Mouse (Mus musculus) lung, adult 2 months (tissue): ENCODE results near the gene Eppin. TPM values are rescaled to one million over a fixed set of nuclear protein-coding genes. Genes with fewer than 3 reads are reported as not detected.

Experiments
- DNase-seq: peaks from one replicate; pipeline ENCODE4 v3.0.0; 2022
- H3K4me1 ChIP-seq: fragments of 200-500 bp; 2 replicates; pipeline ENCODE4 v1.6.1; 2011; ENCODE audit warnings: low read length; ENCODE audit not compliant: control insufficient read depth, insufficient read depth
- H3K4me3 ChIP-seq: fragments of 200-500 bp; replicated peaks from 2 replicates; pipeline ENCODE3; 2011; ENCODE audit warnings: low read depth, mild to moderate bottlenecking, control low read depth, low read length; ENCODE audit errors: extremely low read depth
- CTCF ChIP-seq: fragments of 200-500 bp; IDR thresholded peaks from 2 replicates; pipeline ENCODE4 v1.5.1; 2011; ENCODE audit warnings: mild to moderate bottlenecking, low read length, control low read depth; ENCODE audit not compliant: insufficient read depth
- POLR2A ChIP-seq: fragments of 200-500 bp; IDR thresholded peaks from 2 replicates; pipeline ENCODE4 v1.6.1; 2011; ENCODE audit warnings: low read depth, mild to moderate bottlenecking, control low read depth, low read length, borderline replicate concordance; ENCODE audit errors: extremely low read depth
- WGBS: fragments of 180-500 bp; shearing (Covaris S2); methylation state at CpG from one replicate; pipeline ENCODE4 v1.1.7; 2018; 5-methylcytosine and 5-hydroxymethylcytosine counted together
- polyA plus RNA-seq: library from polyadenylated mRNA; depleted of rRNA; stranded (reverse); fragments of >200 nt; gene quantifications from 2 replicates; pipeline ENCODE4 v1.2.3, GENCODE M21; 2012; rRNA removed

The Eppin gene
- polyA plus RNA-seq, 1 experiment: 0.27 TPM

DNA sequence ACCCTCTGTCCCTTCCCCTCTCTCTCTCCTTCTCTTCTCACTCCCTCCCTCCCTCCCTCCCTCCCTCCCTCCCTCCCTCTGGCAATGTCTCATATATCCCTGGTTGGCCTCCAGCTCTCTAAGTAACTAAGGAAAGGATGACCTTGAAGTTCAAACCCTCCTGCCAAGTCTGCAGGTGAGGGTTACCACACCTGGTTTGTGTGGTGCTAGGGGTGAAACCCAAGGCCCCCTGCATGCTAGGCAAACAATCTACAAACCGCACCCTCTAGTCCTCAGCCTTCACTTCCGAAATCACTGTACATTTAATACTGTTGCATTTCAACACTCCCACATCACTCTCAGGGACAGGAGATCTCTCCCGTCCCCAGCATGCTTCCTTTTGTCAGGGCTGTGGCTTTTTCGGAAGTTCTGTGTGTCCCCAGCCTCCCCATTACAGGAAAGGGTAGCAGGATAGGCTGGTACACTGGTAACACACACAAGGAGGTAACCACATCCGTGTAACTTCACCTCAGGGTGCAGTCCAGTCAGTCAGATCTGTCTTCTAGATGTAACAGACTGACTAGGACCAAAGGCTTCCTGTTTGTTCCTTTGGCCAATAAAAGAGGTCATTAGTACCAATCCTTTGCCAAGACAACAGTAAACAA is 48.8 kb downstream of the Eppin start:
- WGBS: 32% methylated on average over 5 of the region's 5 CpGs
- DNase-seq: no peak

DNA sequence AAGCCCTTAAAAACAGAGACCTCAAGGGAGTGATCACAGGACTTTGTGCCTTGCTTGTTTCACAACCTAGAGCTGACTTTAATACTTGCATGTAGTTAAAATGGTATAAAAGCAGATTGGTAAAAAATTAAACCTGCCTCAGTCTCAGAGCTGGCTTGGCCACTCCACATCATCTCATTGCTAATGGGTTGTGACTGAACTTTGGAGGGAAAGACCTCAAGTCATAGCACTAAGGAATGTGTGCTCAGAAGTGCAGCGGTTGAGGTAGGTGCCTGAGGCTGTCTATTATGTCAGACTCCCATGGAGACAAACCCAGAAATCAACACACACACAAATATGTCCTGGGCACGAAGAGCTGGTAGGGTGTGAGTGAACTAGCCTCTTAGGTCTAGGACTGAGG is 49.6 kb downstream of the Eppin start:
- peaks cover 7% of the 10 kb centered on the region for H3K4me1 ChIP-seq
- DNase-seq: no peak
- no peak overlapping the region for H3K4me3 ChIP-seq
- no peak for TF ChIP-seq POLR2A
- no peak for TF ChIP-seq CTCF
- 51% methylated on average over 2 of the region's 2 CpGs for WGBS

More for the DNA sequence above, 48.8 kb downstream of the Eppin start:
- no peak overlapping the region for H3K4me3 ChIP-seq
- TF ChIP-seq CTCF (no peak), POLR2A (no peak)
- peaks cover 9% of the 10 kb centered on the region for H3K4me1 ChIP-seq

DNA sequence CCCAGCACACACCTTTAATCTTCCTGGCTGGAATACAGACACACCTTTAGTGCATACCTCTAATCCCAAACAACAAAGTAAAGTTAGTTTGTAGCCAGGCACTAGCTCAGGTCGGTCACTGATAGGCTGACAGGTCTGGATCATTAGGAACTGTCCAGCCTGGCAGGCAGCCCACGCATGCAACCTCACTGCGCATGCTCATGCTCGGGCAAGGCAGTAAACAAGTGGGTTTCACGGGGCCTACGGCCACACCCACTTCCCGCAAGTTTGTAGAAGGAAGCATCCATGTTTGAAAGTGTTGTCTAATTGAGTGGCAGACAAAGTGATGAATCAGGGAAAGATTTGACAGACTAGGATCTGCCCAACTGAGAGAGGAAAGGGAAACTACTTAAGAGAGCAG is 50.8 kb downstream of the Eppin start:
- no peak for TF ChIP-seq POLR2A
- TF ChIP-seq CTCF: no peak
- WGBS: 69% methylated on average over 7 of the region's 7 CpGs
- no peak for DNase-seq
- Histone ChIP-seq H3K4me3 (no peak overlapping the region), H3K4me1 (peaks cover 7% of the 10 kb centered on the region)

DNA sequence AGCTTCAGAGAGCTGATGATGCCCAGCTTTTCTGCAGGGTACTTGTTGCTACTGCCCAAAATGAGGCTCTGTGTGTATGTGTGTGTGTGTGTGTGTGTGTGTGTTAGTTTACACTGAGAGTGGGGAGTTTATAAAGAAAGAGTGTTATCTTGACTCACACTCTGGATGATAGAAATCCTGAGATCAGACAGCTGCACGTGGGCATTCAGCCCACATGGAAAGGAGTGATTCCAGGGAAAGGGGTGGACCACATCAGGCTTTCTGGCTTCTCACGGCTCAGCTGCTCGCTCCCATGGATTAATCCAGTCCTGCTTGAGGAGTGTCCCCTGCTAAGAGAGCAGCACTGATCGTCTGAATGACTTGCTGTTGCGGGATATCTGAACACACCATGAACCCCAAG is 51.3 kb downstream of the Eppin start:
- 48% methylated on average over 5 of the region's 5 CpGs for WGBS
- DNase-seq: no peak
- TF ChIP-seq POLR2A (no peak), CTCF (no peak)
- peaks cover 7% of the 10 kb centered on the region for H3K4me1 ChIP-seq
- no peak overlapping the region for H3K4me3 ChIP-seq

DNA sequence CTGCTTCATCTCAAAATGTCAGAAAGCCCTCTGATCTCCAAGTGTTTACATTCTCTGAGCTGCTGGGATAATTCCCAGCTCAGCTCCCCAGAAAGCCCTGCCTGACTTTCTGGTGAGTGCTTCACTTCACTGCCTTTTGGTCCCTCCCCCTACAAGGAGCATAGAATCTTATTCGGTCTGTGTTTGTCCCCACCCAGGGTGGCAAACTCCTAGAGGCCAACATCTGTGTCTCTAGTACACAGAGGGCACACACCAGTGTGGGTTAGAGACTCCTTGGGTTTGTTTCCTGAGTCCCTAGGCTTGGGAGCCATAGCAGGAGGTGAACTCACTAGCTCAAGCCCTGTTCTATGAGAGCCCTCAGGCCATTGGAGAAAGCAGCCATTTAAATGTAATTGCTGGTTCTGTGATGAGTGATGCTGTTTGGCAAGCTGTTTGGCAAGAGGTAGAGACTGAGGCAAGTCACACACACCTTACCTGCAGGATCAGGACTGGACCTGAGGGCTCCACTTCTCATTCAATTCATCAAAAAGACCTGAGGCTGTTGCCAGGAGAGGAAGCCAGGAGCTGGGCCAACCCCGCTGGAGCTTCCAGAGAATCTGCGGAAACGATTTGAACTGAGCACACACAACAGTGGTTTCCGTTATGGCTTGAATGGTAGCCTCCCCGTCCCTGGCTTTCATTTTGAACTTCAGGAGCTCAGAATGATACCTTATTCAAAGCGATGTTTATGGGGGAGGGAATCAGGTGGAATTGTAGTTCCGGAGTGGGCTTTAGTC is 52.6 kb downstream of the Eppin start:
- 21% methylated on average over 8 of the region's 8 CpGs for WGBS
- Histone ChIP-seq H3K4me3 (no peak overlapping the region), H3K4me1 (peaks cover 7% of the 10 kb centered on the region)
- DNase-seq: no peak
- no peak for TF ChIP-seq POLR2A
- TF ChIP-seq CTCF: no peak

Other genes starting within 250 kb of the Eppin start
- gene Slpi, start 204.5 kb downstream of the Eppin start, polyA plus RNA-seq: 64.8 and 662 TPM in 2 replicates
- gene Rbpjl, start 190.5 kb downstream of the Eppin start, polyA plus RNA-seq: 86.8 and 101 TPM in 2 replicates
- gene Matn4, start 188.4 kb downstream of the Eppin start, polyA plus RNA-seq: 78.0 and 80.1 TPM in 2 replicates
- 75.1 and 91.1 TPM in 2 replicates for gene Sdc4, start 149.7 kb downstream of the Eppin start, polyA plus RNA-seq
- gene Sys1, start 136.6 kb downstream of the Eppin start, polyA plus RNA-seq: 89.8 and 133 TPM in 2 replicates
- gene Gm20458, start 132.6 kb downstream of the Eppin start, polyA plus RNA-seq: 47.7 and 52.2 TPM in 2 replicates
- gene Trp53tg5, start 119.9 kb downstream of the Eppin start, polyA plus RNA-seq: not detected in 2 replicates
- gene Dbndd2, start 107.5 kb downstream of the Eppin start, polyA plus RNA-seq: 52.6 and 72.9 TPM in 2 replicates
- gene Pigt, start 96.1 kb downstream of the Eppin start, polyA plus RNA-seq: 93.8 and 104 TPM in 2 replicates
- gene Wfdc2, start 31.2 kb downstream of the Eppin start, polyA plus RNA-seq: 1,286 and 1,630 TPM in 2 replicates
- not detected in 2 replicates for gene Spint3, start 20.1 kb downstream of the Eppin start, polyA plus RNA-seq
- 2.3 and 2.4 TPM in 2 replicates for gene Wfdc6a, start 8.1 kb downstream of the Eppin start, polyA plus RNA-seq
- 1.3 and 1.9 TPM in 2 replicates for gene Wfdc6b, start 19.9 kb upstream of the Eppin start, polyA plus RNA-seq
- 5.3 and 8.5 TPM in 2 replicates for gene Wfdc8, start 20.0 kb upstream of the Eppin start, polyA plus RNA-seq
- 0.97 and 1.9 TPM in 2 replicates for gene Wfdc16, start 45.2 kb upstream of the Eppin start, polyA plus RNA-seq
- gene Wfdc10, start 62.5 kb upstream of the Eppin start, polyA plus RNA-seq: 7.9 and 10.9 TPM in 2 replicates
- gene Wfdc9, start 63.0 kb upstream of the Eppin start, polyA plus RNA-seq: not detected in 2 replicates
- gene Wfdc11, start 80.5 kb upstream of the Eppin start, polyA plus RNA-seq: not detected in 2 replicates
- 0.98 and 1.3 TPM in 2 replicates for gene Wfdc13, start 91.5 kb upstream of the Eppin start, polyA plus RNA-seq
- gene Spint4, start 104.9 kb upstream of the Eppin start, polyA plus RNA-seq: not detected in 2 replicates
- gene Spint5, start 121.7 kb upstream of the Eppin start, polyA plus RNA-seq: not detected in 2 replicates
- 1.3 and 2.3 TPM in 2 replicates for gene Wfdc3, start 152.3 kb upstream of the Eppin start, polyA plus RNA-seq
- 25.5 and 63.1 TPM in 2 replicates for gene Dnttip1, start 152.4 kb upstream of the Eppin start, polyA plus RNA-seq
- 6.2 and 9.7 TPM in 2 replicates for gene Ube2c, start 176.3 kb upstream of the Eppin start, polyA plus RNA-seq
- gene Tnnc2, start 186.4 kb upstream of the Eppin start, polyA plus RNA-seq: 237 TPM in 1 of 2 replicates, not detected in the other
- gene Snx21, start 192.2 kb upstream of the Eppin start, polyA plus RNA-seq: 52.0 and 61.8 TPM in 2 replicates
- 35.7 and 38.6 TPM in 2 replicates for gene Acot8, start 211.3 kb upstream of the Eppin start, polyA plus RNA-seq
- 3.1 and 3.8 TPM in 2 replicates for gene Zswim3, start 211.5 kb upstream of the Eppin start, polyA plus RNA-seq
- 9.8 and 10.3 TPM in 2 replicates for gene Zswim1, start 229.1 kb upstream of the Eppin start, polyA plus RNA-seq
- 0.54 and 1.1 TPM in 2 replicates for gene Spata25, start 234.9 kb upstream of the Eppin start, polyA plus RNA-seq
- gene Ctsa, start 239.3 kb upstream of the Eppin start, polyA plus RNA-seq: 289 and 294 TPM in 2 replicates
- gene Neurl2, start 239.9 kb upstream of the Eppin start, polyA plus RNA-seq: 14.8 and 17.9 TPM in 2 replicates